Mouse (Mus musculus) liver, embryonic 13.5 days (tissue): ENCODE data around the gene Zbtb46. TPM values are rescaled to one million over a fixed set of nuclear protein-coding genes. Genes with fewer than 3 reads are reported as not detected.
A peak's percentile ranks its signal among the peaks of the same experiment; 100 is the strongest.

Source experiments
- ATAC-seq: fragments of 200-750 bp; cut with Nextera tagmentation; 2 replicates; pipeline ENCODE4 v1.8.0; 2017; ENCODE audit warnings: low read depth, mild to moderate bottlenecking, moderate number of reproducible peaks, moderate library complexity
- DNase-seq: peaks from one replicate; pipeline ENCODE4 v3.0.0; 2022
- H3K27ac ChIP-seq: fragments of 300-500 bp; sonication (generic); 2 replicates; pipeline ENCODE4 v1.5.1; 2015; ENCODE audit warnings: moderate library complexity, mild to moderate bottlenecking, inconsistent platforms
- H3K27me3 ChIP-seq: fragments of 300-500 bp; sonication (generic); 2 replicates; pipeline ENCODE4 v1.6.1; 2015; ENCODE audit warnings: mild to moderate bottlenecking, inconsistent platforms
- H3K36me3 ChIP-seq: fragments of 300-500 bp; sonication (generic); 2 replicates; pipeline ENCODE4 v1.6.1; 2015; ENCODE audit warnings: mild to moderate bottlenecking, inconsistent platforms
- H3K4me1 ChIP-seq: fragments of 300-500 bp; sonication (generic); replicated peaks from 2 replicates; pipeline ENCODE4 v1.6.1; 2015; ENCODE audit warnings: inconsistent platforms
- H3K4me2 ChIP-seq: fragments of 300-500 bp; sonication (generic); 2 replicates; pipeline ENCODE4 v1.6.1; 2015; ENCODE audit warnings: inconsistent platforms, mild to moderate bottlenecking, moderate library complexity
- H3K4me3 ChIP-seq: fragments of 300-500 bp; sonication (generic); replicated peaks from 2 replicates; pipeline ENCODE4 v1.5.1; 2015; ENCODE audit warnings: mild to moderate bottlenecking, inconsistent platforms
- H3K9ac ChIP-seq: fragments of 300-500 bp; sonication (generic); 2 replicates; pipeline ENCODE4 v1.6.1; 2015; ENCODE audit warnings: mild to moderate bottlenecking, inconsistent platforms
- H3K9me3 ChIP-seq: fragments of 300-500 bp; sonication (generic); replicated peaks from 2 replicates; pipeline ENCODE4 v1.6.1; 2016; ENCODE audit warnings: inconsistent platforms
- WGBS: fragments of 180-500 bp; shearing (Covaris S2); methylation state at CpG from one replicate; pipeline ENCODE4 v1.1.7; 2015; ENCODE audit not compliant: insufficient replicate concordance; 5-methylcytosine and 5-hydroxymethylcytosine counted together
- polyA plus RNA-seq: library from polyadenylated mRNA; unstranded; fragments of >200 nt; fragmentation: Nextera tagmentation; extraction: Ambion mirVana; gene quantifications from 2 replicates; pipeline ENCODE4 v1.2.1, GENCODE M21; 2015

Gene Zbtb46
- polyA plus RNA-seq, 1 experiment from 2014 or later, result 10.7 TPM

- Histone ChIP-seq H3K4me3 (no peak overlapping the region), H3K4me1 (peaks cover 16% of the 10 kb centered on the region), H3K27ac (peak overlapping the region; percentile 13; the same call in 1 of the 2 replicates), H3K27me3 (no peaks in the 10 kb centered on the region), H3K9ac (no peak overlapping the region), H3K9me3 (no peaks in the 10 kb centered on the region), H3K4me2 (no peak overlapping the region), H3K36me3 (no peaks in the 10 kb centered on the region)
- no peak for ATAC-seq
- no peak for DNase-seq
- WGBS, result 57% methylated on average over 2 of the region's 2 CpGs
Measured at GRCm38 (mm10) chr2:181436246-181436645, 23.0 kb downstream of the Zbtb46 start.

- 88% methylated on average over 9 of the region's 9 CpGs for WGBS
- no peak for DNase-seq
- ATAC-seq, result no peak
- peaks cover 25% of the 10 kb centered on the region for H3K36me3 ChIP-seq
- H3K4me3 ChIP-seq, result no peak overlapping the region
- H3K4me2 ChIP-seq, result no peak overlapping the region
- peaks cover 77% of the 10 kb centered on the region for H3K4me1 ChIP-seq
- H3K27me3 ChIP-seq, result no peaks in the 10 kb centered on the region
- H3K27ac ChIP-seq, result no peak overlapping the region
- H3K9me3 ChIP-seq, result no peaks in the 10 kb centered on the region
- H3K9ac ChIP-seq, result no peak overlapping the region
Measured at GRCm38 (mm10) chr2:181423834-181424233, 35.4 kb downstream of the Zbtb46 start.

- WGBS, result 27% methylated on average over 4 of the region's 4 CpGs
Measured at GRCm38 (mm10) chr2:181420903-181421638, 38.2 kb downstream of the Zbtb46 start.

GRCm38 (mm10) chr2:181420426-181420825 is 38.8 kb downstream of the Zbtb46 start:
- 10% methylated on average over 4 of the region's 4 CpGs for WGBS
- H3K36me3 ChIP-seq, result peaks cover 25% of the 10 kb centered on the region
- ATAC-seq, result peak; percentile 19; the same call in 1 of the 2 replicates
- peak overlapping the region; percentile 34; the same call in 1 of the 2 replicates for H3K9ac ChIP-seq
- H3K27ac ChIP-seq, result peak overlapping the region; percentile 80
- peaks cover 97% of the 10 kb centered on the region for H3K4me1 ChIP-seq
- peak overlapping the region; percentile 49 for H3K4me2 ChIP-seq
- no peaks in the 10 kb centered on the region for H3K9me3 ChIP-seq
- H3K4me3 ChIP-seq, result 0 out of 2 replicates have a peak overlapping the region, but pooled peaks have one; percentile 0
- no peaks in the 10 kb centered on the region for H3K27me3 ChIP-seq
- DNase-seq, result peak; percentile 40

More at GRCm38 (mm10) chr2:181420903-181421638, 38.2 kb downstream of the Zbtb46 start:
- H3K27me3 ChIP-seq, result no peaks in the 10 kb centered on the region
- H3K9ac ChIP-seq, result peak overlapping the region; percentile 43; the same call in 1 of the 2 replicates
- peak; percentile 68 for DNase-seq
- H3K36me3 ChIP-seq, result peaks cover 25% of the 10 kb centered on the region
- H3K27ac ChIP-seq, result peak overlapping the region; percentile 80
- peaks cover 98% of the 10 kb centered on the region for H3K4me1 ChIP-seq
- peak overlapping the region; percentile 49 for H3K4me2 ChIP-seq
- peak; percentile 83 for ATAC-seq
- H3K9me3 ChIP-seq, result no peaks in the 10 kb centered on the region
- H3K4me3 ChIP-seq, result no peak overlapping the region

- ATAC-seq, result peak; percentile 88
- Histone ChIP-seq H3K36me3 (peaks cover 25% of the 10 kb centered on the region), H3K4me3 (no peak overlapping the region), H3K27ac (peak overlapping the region; percentile 80), H3K9me3 (no peaks in the 10 kb centered on the region), H3K9ac (no peak overlapping the region), H3K4me1 (peaks cover 87% of the 10 kb centered on the region), H3K4me2 (peak overlapping the region; percentile 49), H3K27me3 (no peaks in the 10 kb centered on the region)
- WGBS, result 12% methylated on average over 7 of the region's 7 CpGs
- DNase-seq, result peak; percentile 67
Measured at GRCm38 (mm10) chr2:181419359-181419758, 39.9 kb downstream of the Zbtb46 start.

GRCm38 (mm10) chr2:181415945-181416344 is 43.3 kb downstream of the Zbtb46 start:
- no peak for DNase-seq
- no peak overlapping the region for H3K4me3 ChIP-seq
- peaks cover 11% of the 10 kb centered on the region for H3K36me3 ChIP-seq
- no peaks in the 10 kb centered on the region for H3K9me3 ChIP-seq
- peaks cover 65% of the 10 kb centered on the region for H3K4me1 ChIP-seq
- H3K9ac ChIP-seq, result no peak overlapping the region
- 59% methylated on average over 3 of the region's 3 CpGs for WGBS
- no peak for ATAC-seq
- no peak overlapping the region for H3K4me2 ChIP-seq
- no peaks in the 10 kb centered on the region for H3K27me3 ChIP-seq
- peak overlapping the region; percentile 20 for H3K27ac ChIP-seq

GRCm38 (mm10) chr2:181413141-181413540 is 46.1 kb downstream of the Zbtb46 start:
- no peak overlapping the region for H3K27ac ChIP-seq
- 69% methylated on average over 2 of the region's 2 CpGs for WGBS
- H3K4me1 ChIP-seq, result peaks cover 48% of the 10 kb centered on the region
- H3K9me3 ChIP-seq, result no peaks in the 10 kb centered on the region
- no peaks in the 10 kb centered on the region for H3K27me3 ChIP-seq
- no peak overlapping the region for H3K9ac ChIP-seq
- no peak overlapping the region for H3K4me3 ChIP-seq
- no peak for DNase-seq
- peaks cover 26% of the 10 kb centered on the region for H3K36me3 ChIP-seq
- no peak for ATAC-seq
- H3K4me2 ChIP-seq, result no peak overlapping the region

GRCm38 (mm10) chr2:181410760-181411473 is 48.3 kb downstream of the Zbtb46 start:
- Histone ChIP-seq H3K27me3 (no peaks in the 10 kb centered on the region), H3K4me3 (no peak overlapping the region), H3K4me2 (no peak overlapping the region), H3K36me3 (peaks cover 39% of the 10 kb centered on the region), H3K9ac (no peak overlapping the region), H3K9me3 (no peaks in the 10 kb centered on the region), H3K27ac (no peak overlapping the region), H3K4me1 (peaks cover 28% of the 10 kb centered on the region)
- 44% methylated on average over 4 of the region's 4 CpGs for WGBS
- DNase-seq, result peak; percentile 56
- ATAC-seq, result peak; percentile 65

- WGBS, result 68% methylated on average over 7 of the region's 7 CpGs
- Histone ChIP-seq H3K36me3 (peaks cover 40% of the 10 kb centered on the region), H3K27me3 (no peaks in the 10 kb centered on the region), H3K9ac (no peak overlapping the region), H3K9me3 (no peaks in the 10 kb centered on the region), H3K4me3 (no peak overlapping the region), H3K4me1 (peaks cover 23% of the 10 kb centered on the region), H3K4me2 (no peak overlapping the region), H3K27ac (no peak overlapping the region)
- DNase-seq, result no peak
- no peak for ATAC-seq
Measured at GRCm38 (mm10) chr2:181409643-181410042, 49.6 kb downstream of the Zbtb46 start.

GRCm38 (mm10) chr2:181403722-181404121 is 55.5 kb downstream of the Zbtb46 start:
- Histone ChIP-seq H3K9me3 (no peaks in the 10 kb centered on the region), H3K36me3 (peaks cover 25% of the 10 kb centered on the region), H3K4me2 (no peak overlapping the region), H3K4me1 (peaks cover 25% of the 10 kb centered on the region; the same call in 1 of the 2 replicates), H3K27me3 (no peaks in the 10 kb centered on the region), H3K4me3 (no peak overlapping the region), H3K9ac (no peak overlapping the region), H3K27ac (no peak overlapping the region)
- no peak for ATAC-seq
- WGBS, result 54% methylated on average over 3 of the region's 3 CpGs
- no peak for DNase-seq

GRCm38 (mm10) chr2:181401497-181401896 is 57.7 kb downstream of the Zbtb46 start:
- DNase-seq (no peak), ATAC-seq (peak; percentile 65)
- peaks cover 25% of the 10 kb centered on the region; the same call in 1 of the 2 replicates for H3K4me1 ChIP-seq
- H3K4me2 ChIP-seq, result no peak overlapping the region
- WGBS, result 0% methylated on average over 1 of the region's 1 CpGs
- H3K36me3 ChIP-seq, result peaks cover 10% of the 10 kb centered on the region; the same call in 1 of the 2 replicates
- no peaks in the 10 kb centered on the region for H3K9me3 ChIP-seq
- H3K27ac ChIP-seq, result no peak overlapping the region
- no peak overlapping the region for H3K9ac ChIP-seq
- no peak overlapping the region for H3K4me3 ChIP-seq
- H3K27me3 ChIP-seq, result no peaks in the 10 kb centered on the region
